Mouse (Mus musculus) kidney, postnatal 0 days (tissue): ENCODE data around the gene Sars2. TPM values are rescaled to one million over a fixed set of nuclear protein-coding genes. Genes with fewer than 3 reads are reported as not detected.

Source experiments
- ATAC-seq: fragments of 200-750 bp; cut with Nextera tagmentation; replicated peaks from 2 replicates; pipeline ENCODE4 v1.8.0; 2017; ENCODE audit warnings: low read depth, moderate number of reproducible peaks, moderate TSS enrichment, moderate library complexity; ENCODE audit not compliant: low FRiP score
- DNase-seq: peaks from one replicate; pipeline ENCODE4 v3.0.0-alpha.2; 2016; ENCODE audit warnings: low spot score
- H3K27ac ChIP-seq: fragments of 300-500 bp; sonication (generic); 2 replicates; pipeline ENCODE4 v1.5.1; 2014; ENCODE audit warnings: mild to moderate bottlenecking
- H3K27me3 ChIP-seq: fragments of 300-500 bp; sonication (generic); 2 replicates; pipeline ENCODE4 v1.6.1; 2014; ENCODE audit warnings: low read length, mixed read lengths; ENCODE audit not compliant: insufficient read depth
- H3K36me3 ChIP-seq: fragments of 300-500 bp; sonication (generic); 2 replicates; pipeline ENCODE4 v1.6.1; 2014; ENCODE audit warnings: low read length, mixed read lengths; ENCODE audit not compliant: insufficient read depth
- H3K4me1 ChIP-seq: fragments of 300-500 bp; sonication (generic); replicated peaks from 2 replicates; pipeline ENCODE4 v1.6.1; 2014; ENCODE audit warnings: antibody characterized with exemption, low read length, mixed read lengths; ENCODE audit not compliant: insufficient read depth
- H3K4me2 ChIP-seq: fragments of 300-500 bp; sonication (generic); 2 replicates; pipeline ENCODE4 v1.6.1; 2014; ENCODE audit warnings: mild to moderate bottlenecking, low read length, moderate library complexity, mixed read lengths
- H3K4me3 ChIP-seq: fragments of 300-500 bp; sonication (generic); replicated peaks from 2 replicates; pipeline ENCODE4 v1.5.1; 2014; ENCODE audit warnings: low read depth, low read length
- H3K9ac ChIP-seq: fragments of 300-500 bp; sonication (generic); 2 replicates; pipeline ENCODE4 v1.6.1; 2014; ENCODE audit warnings: low read depth, low read length
- H3K9me3 ChIP-seq: fragments of 300-500 bp; sonication (generic); replicated peaks from 2 replicates; pipeline ENCODE4 v1.6.1; 2016; ENCODE audit warnings: low read length, inconsistent platforms, mixed read lengths
- CTCF ChIP-seq: IDR thresholded peaks from 2 replicates; pipeline ENCODE4 v1.5.1; 2016; ENCODE audit warnings: antibody characterized with exemption, low read depth, mild to moderate bottlenecking, moderate library complexity
- WGBS: fragments of 180-500 bp; shearing (Covaris S2); extraction: QIAGEN DNeasy Blood & Tissue Kit; methylation state at CpG from one replicate; pipeline ENCODE4 v1.1.7; 2014; 5-methylcytosine and 5-hydroxymethylcytosine counted together
- polyA plus RNA-seq: library from polyadenylated mRNA; unstranded; fragments of >200 nt; fragmentation: Nextera tagmentation; extraction: Ambion mirVana; gene quantifications from 2 replicates; pipeline ENCODE4 v1.2.1, GENCODE M21; 2015

Gene Sars2
- polyA plus RNA-seq, 1 experiment from 2014 or later = 20.2 TPM

DNA sequence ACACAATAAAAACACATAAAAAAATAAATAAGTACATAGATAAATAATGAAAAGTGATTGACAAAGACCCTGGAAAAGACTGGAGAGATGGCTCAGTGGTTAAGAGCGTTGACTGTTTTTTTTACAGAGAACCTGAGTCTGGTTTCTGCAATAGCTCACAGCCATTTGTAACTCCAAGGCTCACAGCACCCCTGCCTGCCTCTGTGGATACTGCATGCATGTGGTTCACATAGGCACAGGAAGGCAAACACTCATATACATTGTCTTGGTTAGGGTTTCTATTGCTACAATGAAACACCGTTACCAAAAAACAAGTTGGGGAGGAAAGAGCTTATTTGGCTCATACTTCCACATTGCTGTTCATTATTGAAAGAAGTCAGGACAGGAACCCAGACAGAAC is 26.2 kb upstream of the Sars2 start:
- Histone ChIP-seq H3K27ac (no peak overlapping the region), H3K4me2 (no peak overlapping the region), H3K9ac (no peak overlapping the region), H3K4me3 (no peak overlapping the region), H3K9me3 (no peaks in the 10 kb centered on the region), H3K27me3 (no peaks in the 10 kb centered on the region), H3K36me3 (no peaks in the 10 kb centered on the region), H3K4me1 (peaks cover 5% of the 10 kb centered on the region; the same call in 1 of the 2 replicates)
- ATAC-seq (no peak), DNase-seq (no peak)
- peak; percentile 34; the same call in 1 of the 2 replicates for TF ChIP-seq CTCF
- 95% methylated on average over 2 of the region's 2 CpGs for WGBS

DNA sequence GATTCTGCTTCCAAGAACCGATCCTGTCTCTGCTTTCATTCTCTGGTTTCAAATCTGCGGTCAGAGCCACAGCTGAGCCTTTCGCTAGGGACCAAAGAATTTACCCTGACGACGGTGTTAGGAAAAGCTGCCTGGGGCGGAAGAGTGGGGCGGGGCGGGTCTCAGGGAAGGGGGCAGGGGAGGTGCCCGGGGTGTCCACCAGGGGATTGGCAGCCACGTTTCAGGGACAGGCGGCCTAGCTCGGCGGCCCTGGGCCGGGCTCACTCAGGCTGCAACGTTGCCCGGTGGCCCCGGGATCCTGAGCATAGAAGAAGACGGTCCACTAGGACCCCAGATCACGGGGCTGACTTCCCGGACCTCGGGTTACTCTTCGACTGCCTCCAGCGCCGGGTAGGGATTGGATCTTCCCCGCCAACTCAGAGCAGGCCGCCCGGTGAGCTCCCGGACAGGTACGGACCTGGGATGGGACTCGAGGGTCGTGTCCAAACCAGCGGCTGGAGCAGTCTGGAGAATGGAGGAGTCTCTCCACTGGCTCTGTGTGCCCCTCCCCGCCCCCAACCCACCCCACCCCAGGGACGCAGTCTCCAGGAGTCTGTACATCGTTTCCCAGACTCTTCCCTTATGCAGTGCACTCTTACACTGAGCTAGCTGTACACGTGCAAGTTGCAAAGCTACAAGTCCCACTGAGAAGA is 25.1 kb upstream of the Sars2 start, which contains the start of gene Fbxo17:
Fbxo17 (plus strand) TSS at position 215 of the 692 bp plus-strand sequence.
- ATAC-seq = peak; percentile 70

DNA sequence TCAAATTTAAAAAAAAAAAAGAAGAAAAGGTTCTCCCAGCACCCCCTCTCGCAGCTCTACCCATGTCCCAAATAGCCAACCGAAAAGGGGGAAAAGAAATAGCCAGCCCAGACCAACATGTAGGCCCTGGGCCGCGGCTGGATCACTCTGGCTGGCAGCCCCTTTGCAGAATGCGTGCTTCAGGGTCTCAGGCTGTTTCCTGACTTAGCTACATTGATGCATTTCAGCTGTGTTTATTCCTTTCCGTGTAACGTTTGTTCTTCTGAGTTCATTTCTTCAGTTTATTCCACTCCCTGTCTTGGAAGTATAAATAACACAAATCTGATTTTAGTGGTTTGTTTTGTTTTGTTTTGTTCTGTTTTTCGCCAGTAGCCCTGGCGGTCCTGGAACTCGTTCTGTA is 24.1 kb upstream of the Sars2 start:
- Histone ChIP-seq H3K27ac (no peak overlapping the region), H3K9me3 (no peaks in the 10 kb centered on the region), H3K4me3 (no peak overlapping the region), H3K4me1 (peaks cover 5% of the 10 kb centered on the region; the same call in 1 of the 2 replicates), H3K27me3 (no peaks in the 10 kb centered on the region), H3K36me3 (no peaks in the 10 kb centered on the region), H3K9ac (no peak overlapping the region), H3K4me2 (peak overlapping the region; percentile 79; the same call in 1 of the 2 replicates)
- no peak for ATAC-seq
- 66% methylated on average over 10 of the region's 10 CpGs for WGBS
- peak; percentile 54 for DNase-seq
- no peak for TF ChIP-seq CTCF

More for the DNA sequence above, 25.1 kb upstream of the Sars2 start, which contains the start of gene Fbxo17:
- 2% methylated on average over 36 of the region's 36 CpGs for WGBS
- Histone ChIP-seq H3K9ac (peak within 1 kb of the TSS; percentile 70), H3K4me2 (peak within 1 kb of the TSS; percentile 79), H3K27ac (peak within 1 kb of the TSS; percentile 50; the same call in 1 of the 2 replicates), H3K4me3 (peak within 1 kb of the TSS; percentile 43), H3K27me3 (no peaks in the 10 kb centered on the region), H3K9me3 (no peaks in the 10 kb centered on the region), H3K36me3 (no peaks in the 10 kb centered on the region), H3K4me1 (peaks cover 5% of the 10 kb centered on the region; the same call in 1 of the 2 replicates)
- DNase-seq = peak; percentile 78
- TF ChIP-seq CTCF = peak; percentile 25; the same call in 1 of the 2 replicates

DNA sequence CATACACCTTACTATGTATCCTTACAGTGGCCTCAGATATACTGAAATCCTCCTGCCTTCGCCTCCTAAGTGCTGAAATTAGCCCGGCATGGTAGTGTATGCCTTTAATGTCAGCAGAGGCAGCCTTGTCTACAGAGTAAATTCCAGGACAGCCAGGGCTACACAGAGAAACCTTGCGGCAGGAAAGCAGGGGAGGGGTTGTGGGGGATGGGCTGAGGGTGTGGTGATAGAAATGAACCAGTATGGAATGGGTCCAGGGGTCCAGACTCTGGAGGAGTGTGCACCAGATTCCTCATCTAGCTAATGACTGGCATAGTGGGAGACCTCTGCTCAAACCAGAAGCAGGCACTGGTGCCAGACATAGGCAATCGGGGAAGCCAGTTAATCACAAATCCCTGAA is 22.6 kb upstream of the Sars2 start:
- no peak for ATAC-seq
- no peak for TF ChIP-seq CTCF
- Histone ChIP-seq H3K4me3 (no peak overlapping the region), H3K36me3 (no peaks in the 10 kb centered on the region), H3K9ac (no peak overlapping the region), H3K27me3 (no peaks in the 10 kb centered on the region), H3K4me1 (0 out of 2 replicates have a peak, but pooled peaks cover 5% of the 10 kb centered on the region), H3K9me3 (no peaks in the 10 kb centered on the region), H3K4me2 (no peak overlapping the region), H3K27ac (no peak overlapping the region)
- DNase-seq = no peak
- 49% methylated on average over 4 of the region's 4 CpGs for WGBS

DNA sequence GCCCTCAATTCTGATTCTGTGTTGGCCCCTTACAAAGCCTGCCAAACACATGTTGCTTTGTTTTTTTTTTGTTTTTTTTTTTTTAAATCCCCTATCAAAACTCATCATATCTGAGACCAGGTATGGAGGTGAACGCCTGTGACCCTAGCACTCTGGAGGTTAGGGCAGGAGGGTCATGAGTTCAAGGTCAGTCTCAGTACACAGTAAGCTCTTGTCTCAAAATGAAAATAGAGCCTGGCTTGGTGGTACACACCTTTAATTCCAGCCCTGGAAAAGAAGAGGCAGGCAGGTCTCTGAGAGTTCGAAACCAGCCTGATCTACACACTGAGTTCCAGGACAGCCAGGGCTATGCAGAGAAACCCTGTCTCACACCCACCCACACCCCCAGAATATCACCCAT is 22.1 kb upstream of the Sars2 start:
- Histone ChIP-seq H3K27me3 (no peaks in the 10 kb centered on the region), H3K9ac (no peak overlapping the region), H3K4me1 (0 out of 2 replicates have a peak, but pooled peaks cover 5% of the 10 kb centered on the region), H3K9me3 (no peaks in the 10 kb centered on the region), H3K4me3 (no peak overlapping the region), H3K4me2 (no peak overlapping the region), H3K27ac (no peak overlapping the region), H3K36me3 (no peaks in the 10 kb centered on the region)
- no peak for TF ChIP-seq CTCF
- WGBS = 81% methylated on average over 2 of the region's 2 CpGs
- ATAC-seq (no peak), DNase-seq (no peak)

DNA sequence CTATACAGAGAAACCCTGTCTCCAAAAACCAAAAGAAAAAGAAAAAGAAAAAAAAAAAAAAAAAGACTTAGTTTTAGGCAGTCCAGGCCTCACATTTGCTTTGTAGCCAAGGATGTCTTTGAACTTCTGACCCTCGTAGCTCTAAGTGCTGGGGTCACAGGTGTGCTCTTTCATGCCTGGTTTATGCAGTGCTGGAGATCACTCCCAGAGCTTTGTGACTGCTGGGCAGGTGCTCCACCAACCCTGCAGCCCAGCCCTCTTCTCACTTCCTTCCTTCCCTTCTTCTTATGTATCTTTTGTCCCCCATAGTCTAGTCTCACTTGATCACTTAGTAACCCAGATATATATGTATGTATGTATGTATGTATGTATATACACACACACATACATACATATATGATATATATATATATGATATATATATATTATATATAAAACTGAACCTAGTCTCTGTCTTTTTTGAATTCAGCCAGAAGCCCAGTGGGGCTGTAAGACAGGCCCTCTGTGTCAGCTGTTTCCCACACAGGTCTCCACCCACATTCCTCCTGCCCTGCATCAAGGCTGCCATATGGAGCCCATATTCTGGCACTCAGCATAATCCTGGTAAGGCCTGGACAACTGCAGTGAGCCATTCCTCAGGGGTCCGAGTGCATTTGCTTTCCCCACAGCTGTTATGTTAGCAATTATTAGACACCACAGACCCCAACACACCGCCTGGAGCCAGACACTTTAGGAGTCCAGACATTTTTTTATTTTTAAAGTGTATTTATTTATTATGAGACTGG is 20.8 kb upstream of the Sars2 start:
- H3K27ac ChIP-seq = no peak overlapping the region
- no peak for TF ChIP-seq CTCF
- DNase-seq = no peak
- no peak overlapping the region for H3K4me2 ChIP-seq
- H3K36me3 ChIP-seq = no peaks in the 10 kb centered on the region
- no peaks in the 10 kb centered on the region for H3K9me3 ChIP-seq
- no peak overlapping the region for H3K4me3 ChIP-seq
- ATAC-seq = no peak
- WGBS = 72% methylated on average over 3 of the region's 3 CpGs
- no peak overlapping the region for H3K9ac ChIP-seq
- 0 out of 2 replicates have a peak, but pooled peaks cover 5% of the 10 kb centered on the region for H3K4me1 ChIP-seq
- no peaks in the 10 kb centered on the region for H3K27me3 ChIP-seq
